Mouse (Mus musculus): Measurements from ENCODE around the gene Sh3pxd2a.

DNA sequence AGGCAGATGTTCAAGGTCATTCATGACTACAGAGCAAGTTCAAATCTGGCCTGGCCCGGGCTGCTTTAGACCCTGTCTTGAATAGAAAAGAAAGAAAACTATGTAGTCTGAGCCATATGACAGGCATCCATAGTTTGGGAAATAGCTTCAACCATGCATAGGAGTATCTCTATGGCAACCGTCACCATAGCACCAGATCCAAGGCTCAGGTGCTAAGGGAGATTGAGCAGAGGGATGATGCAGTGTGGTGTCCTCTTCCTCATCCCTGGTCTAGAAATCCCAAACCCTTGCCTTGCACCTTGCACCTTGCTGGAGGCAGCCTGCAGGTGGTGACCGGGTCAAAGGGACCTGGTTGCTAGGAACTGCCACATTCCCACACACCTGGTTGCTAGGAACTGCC is 19.9 kb upstream of the Sh3pxd2a start:
- TF ChIP-seq CTCF (IDR thresholded peaks at IDR 0.05; ENCODE audit: extremely low read depth, insufficient read depth, low read length), result no peak
- no peak for TF ChIP-seq POLR2A (IDR thresholded peaks at IDR 0.05; ENCODE audit: extremely low read depth, insufficient read depth, low read length)

All from cortical plate, adult 2 months (tissue).